Mouse (Mus musculus): Measurements from ENCODE around the gene Hps4.

Hps4 gene

GRCm38 (mm10) chr5:112324637-112325545 lies 18.0 kb upstream of the Hps4 start:
- DNase-seq: no peak

- DNase-seq: peak; percentile 97 to 98
These were observed 17.1 kb upstream of the Hps4 start, which contains the start of gene Tfip11 for GRCm38 (mm10) chr5:112325546-112326445. Gene Tfip11 (plus strand): TSS chr5:112326358.

DNA sequence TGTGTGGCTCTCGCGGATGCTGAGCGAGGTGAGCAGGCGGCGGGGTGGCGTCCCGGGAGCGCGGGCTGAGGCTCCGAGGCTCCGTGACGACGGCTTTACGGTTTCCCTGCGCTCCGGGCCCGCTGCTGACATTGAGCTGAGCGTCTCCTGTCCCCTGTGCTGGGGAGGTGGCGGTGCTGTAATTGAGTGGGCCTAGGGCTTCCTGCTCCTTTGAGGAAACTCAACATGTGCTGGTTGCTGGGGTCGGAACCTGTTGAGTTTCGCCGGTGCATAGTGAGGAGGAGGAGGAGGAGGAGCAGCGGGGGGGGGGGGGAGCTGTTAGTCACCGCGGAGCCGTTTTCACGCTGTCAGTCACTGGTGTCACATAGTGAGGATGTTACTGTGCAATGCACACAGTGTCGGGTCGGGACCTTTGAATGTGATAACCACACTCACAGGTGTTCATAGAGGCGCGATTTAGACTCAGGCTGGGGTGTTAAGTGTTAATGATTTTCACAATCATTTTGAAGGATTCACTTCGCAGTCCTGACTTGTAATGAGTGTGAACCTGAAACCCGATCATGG lies 16.4 kb upstream of the Hps4 start:
- DNase-seq: no peak

DNA sequence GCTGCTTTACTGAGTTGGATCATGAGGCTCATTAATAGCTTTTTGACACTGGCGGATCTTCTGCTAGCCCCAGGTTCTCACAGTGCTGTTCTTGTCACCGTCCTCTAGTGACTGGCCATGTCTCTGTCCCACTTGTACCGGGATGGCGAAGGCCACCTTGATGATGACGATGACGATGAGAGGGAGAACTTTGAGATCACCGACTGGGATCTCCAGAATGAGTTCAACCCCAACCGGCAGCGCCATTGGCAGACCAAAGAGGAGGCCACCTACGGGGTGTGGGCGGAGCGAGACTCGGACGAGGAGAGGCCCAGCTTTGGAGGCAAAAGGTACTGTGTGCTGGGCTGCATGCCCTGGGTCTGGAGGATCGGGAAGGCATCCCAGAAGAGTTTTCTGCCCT lies 15.0 kb upstream of the Hps4 start:
- no peak for DNase-seq

DNA sequence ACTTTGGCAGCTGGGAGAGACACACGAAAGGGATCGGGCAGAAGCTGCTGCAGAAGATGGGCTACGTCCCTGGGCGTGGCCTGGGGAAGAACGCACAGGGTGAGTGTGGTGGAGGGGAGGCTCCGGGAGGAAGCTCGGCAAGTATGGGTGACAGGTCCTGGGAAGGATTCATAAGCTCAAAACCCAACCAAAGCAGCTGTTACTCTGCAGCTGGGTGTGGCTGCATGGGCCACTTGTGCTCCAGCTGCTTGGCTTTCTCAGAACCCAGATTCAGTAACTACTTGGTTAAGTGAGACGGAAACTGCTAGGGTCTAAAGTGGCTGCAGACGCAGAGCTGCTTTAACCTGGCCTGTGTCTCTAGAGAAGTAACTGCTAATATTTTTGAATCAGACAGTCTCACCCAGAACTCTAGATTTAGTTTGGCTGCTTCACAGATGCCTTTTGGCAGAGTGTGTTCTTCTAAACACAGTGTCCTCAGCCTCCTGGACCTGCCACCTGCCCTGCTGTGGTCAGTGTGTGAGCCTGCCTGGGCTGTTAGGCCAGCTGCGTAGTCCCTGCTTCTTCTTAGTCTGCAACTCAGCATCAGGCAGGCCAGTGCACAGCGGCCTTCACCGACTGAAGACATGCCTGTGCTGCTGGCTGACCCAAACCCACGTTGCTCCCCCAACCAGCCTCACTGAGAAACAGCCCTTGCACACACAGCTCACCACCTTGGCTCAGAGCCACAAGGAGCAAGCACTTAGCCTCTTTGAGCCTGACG lies 12.9 kb upstream of the Hps4 start:
- no peak for DNase-seq

DNA sequence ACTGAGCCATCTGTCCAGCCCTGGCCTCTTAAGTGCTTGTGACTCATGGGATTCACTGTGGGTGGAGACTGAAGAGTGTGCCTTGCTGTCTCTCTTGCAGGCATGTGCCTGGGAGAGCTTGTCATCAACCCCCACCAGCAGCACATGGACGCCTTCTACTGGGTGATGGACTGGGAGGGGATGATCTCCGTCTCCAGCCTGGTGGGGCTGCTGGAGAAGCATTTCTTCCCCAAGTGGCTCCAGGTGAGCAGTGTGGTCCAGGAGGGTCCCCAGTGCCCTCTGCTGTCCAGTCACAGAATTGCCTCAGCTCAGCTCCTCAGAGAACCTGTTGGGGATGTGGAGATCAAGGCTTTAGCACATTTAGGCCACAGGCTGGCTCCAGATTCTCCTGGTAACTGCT lies 7.4 kb upstream of the Hps4 start:
- DNase-seq: peak; percentile 69 to 78

- no peak for DNase-seq
These were observed 5.9 kb upstream of the Hps4 start for GRCm38 (mm10) chr5:112337004-112337403.

DNA sequence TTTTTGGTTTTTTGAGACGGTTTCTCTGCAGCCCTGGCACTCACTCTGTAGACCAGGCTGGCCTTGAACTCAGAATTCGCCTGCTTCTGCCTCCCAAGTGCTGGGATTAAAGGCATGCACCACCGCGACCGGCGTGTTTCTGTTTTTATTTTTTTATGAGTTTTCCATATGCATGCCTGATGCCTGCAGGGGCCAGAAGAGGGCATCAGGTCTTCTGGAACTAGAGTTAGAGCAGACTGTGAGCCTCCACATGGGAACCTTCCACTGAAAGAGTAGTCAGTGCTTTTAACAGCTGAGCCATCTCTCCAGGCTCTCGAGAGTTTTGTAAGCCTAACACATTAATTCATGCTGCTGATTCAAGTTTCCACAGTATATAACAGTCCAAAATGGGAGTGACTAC lies 3.7 kb upstream of the Hps4 start:
- no peak for DNase-seq

GRCm38 (mm10) chr5:112343205-112343595 lies 317 bp downstream of the Hps4 start:
- DNase-seq: no peak

DNA sequence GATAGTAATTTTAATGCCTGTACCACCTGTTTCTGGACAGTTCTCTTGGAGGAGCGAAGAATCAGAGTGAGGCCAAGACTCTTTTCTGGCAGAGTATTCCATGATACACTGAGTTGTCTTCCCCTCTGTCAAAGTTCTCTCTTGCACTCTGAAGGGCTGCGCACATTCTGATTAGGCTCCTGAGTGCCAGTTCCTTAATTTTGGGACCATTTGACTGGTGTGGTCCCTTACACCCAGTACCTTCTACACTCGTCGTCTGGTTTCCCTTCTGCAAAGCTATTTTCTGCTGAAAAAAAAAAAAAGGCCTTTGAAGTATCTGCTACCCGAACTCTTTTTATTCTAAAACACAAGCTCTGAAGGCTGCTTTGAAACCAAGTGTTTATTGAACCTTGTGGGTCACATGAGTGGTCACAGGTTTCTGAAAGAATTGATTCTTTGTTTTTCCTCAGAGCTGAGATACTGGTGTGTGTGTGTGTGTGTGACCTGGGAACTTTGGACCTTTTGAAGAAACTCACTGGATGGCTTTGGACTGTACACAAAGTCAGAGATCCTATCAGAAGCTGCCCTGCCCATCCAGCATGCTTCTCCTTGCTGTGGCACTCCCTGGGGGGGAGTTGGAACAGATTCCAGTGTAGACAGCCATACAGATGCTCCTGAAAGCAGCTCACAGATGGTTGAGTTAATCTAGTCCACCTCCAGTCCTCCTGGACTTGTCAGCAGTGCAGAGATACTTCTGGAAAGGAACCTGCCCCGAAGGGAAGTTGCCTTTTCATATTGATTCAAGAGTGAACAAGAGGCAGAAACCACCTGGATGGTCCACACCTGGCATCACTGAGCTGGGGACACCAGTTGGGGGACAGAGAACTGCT lies 1.4 kb downstream of the Hps4 start:
- DNase-seq: peak in 1 of 2 experiments; percentile 20

DNA sequence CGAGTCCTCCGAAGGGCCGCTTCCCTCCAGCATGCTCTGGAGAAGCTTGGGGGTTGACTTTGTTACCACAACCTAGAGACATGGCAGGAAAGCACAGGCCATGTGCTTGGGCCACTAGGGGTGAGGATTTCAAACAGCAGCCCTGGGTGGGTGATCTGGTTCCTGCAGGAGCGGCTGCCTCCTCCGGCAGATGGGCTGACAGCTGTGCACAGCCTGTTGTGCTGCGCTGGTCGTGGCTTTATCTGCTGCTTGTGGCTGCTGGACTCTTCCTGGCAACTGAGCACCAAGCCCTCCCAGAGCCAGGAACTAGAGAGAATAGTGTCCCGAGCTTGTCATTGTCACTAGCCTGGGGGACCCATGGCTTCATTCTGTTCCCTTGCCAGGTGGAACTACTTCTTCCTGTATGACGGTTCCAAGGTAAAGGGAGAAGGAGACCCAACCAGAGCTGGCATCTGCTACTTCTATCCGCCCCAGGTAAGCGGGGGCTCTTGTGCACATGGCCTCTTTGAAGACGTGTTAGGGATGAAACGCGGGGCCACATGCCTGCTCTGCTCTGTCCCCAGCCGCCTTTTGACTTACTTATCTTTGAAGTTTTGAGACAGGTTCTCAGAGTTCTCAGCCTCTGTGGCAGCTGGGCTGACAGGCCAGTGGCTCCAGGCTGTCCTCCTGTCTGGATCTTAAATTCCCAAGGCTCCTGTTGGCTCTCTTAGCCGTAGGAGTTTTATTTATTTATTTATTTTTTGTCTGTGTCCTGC lies 3.5 kb downstream of the Hps4 start:
- DNase-seq: no peak

GRCm38 (mm10) chr5:112349169-112349568 lies 6.3 kb downstream of the Hps4 start:
- DNase-seq: peak in 1 of 2 experiments; percentile 43

- DNase-seq: no peak
These were observed 12.6 kb downstream of the Hps4 start for GRCm38 (mm10) chr5:112355493-112355892.

DNA sequence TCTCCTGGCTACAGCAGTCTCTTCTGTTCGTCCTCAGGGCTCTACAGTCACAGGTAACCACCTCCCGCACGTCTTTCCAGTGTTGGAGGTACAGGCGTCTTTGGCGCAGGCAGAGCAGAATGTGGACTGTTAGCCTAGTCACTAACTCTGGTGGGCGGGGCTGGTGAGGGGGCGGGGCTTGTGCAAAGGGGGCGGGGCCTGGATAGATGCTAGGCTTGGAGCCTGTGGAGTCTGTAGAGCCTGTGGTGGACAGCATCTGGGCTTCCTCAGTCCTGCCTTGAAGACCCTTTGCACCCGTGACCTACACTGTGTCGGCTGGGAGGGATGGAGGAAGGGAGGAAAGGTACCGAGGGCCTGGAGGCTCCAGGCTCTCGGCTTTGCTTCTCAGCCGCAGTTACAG lies 13.0 kb downstream of the Hps4 start, which contains the start of gene Gm6583:
Gm6583 (minus strand) TSS at position 124 of the 400 bp plus-strand sequence.
- DNase-seq: peak in 1 of 2 experiments; percentile 9

GRCm38 (mm10) chr5:112356322-112356721 lies 13.4 kb downstream of the Hps4 start:
- peak in 1 of 2 experiments; percentile 8 for DNase-seq

DNA sequence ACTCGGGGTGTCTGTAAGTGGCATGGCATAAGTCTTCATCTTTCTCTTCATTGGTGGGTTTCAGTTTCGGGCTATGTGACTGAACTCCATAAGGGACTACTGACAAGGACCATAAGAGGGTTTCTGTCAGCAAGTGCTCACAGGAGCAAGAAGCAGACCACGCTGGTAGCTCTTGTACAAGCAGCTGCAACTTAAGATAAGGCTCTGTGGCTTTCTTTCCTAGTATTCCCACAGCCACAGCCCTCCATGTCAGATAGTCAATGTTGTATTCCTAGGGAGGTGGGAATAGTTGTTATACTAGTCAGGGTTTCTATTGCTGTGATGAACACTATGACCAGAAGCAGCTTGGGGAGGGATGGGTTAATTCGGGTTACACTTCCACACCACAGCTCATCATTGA lies 16.6 kb downstream of the Hps4 start:
- no peak for DNase-seq

- DNase-seq: no peak
These were observed 17.2 kb downstream of the Hps4 start for GRCm38 (mm10) chr5:112360077-112360476.

DNA sequence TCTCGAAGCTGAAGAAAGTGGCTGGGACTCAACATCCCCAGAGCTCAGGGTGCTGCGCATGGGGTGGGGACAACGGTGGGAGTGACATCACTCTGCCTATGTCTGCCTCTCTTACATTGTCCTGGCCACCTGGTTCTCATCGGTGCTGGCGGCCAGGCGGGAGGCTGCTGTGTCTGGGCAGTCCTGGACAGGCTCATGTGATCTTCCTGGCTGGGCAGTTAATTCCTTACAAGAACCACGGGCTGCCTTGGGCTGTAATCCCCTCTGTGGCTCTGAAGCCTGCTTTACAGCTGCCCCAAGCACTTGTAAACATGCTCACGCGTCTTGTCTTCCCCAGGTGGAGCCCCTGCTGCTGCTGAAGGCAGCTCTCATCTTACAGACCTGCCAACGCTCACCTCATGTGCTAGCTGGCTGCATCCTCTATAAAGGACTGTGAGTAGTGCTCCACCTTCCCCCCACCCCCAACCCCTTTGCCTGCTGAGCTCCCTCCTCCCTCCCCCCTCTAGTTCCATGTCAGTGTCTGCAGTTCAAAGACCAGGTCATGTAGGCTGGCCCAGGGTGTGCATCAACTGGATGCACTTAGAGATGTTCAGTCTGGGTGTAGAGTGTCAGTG lies 21.4 kb downstream of the Hps4 start:
- peak in 1 of 2 experiments; percentile 7 for DNase-seq

- peak in 1 of 2 experiments; percentile 9 for DNase-seq
These were observed 24.0 kb downstream of the Hps4 start for GRCm38 (mm10) chr5:112366879-112367278.

- no peak for DNase-seq
These were observed 24.5 kb downstream of the Hps4 start for GRCm38 (mm10) chr5:112367338-112367737.
